Mouse (Mus musculus) layer of hippocampus, adult 9-10 months (tissue): Measurements from ENCODE around the gene Kcnn1.
"Not testable (repeated sequence)": the region's sequence is repeated elsewhere in the genome, so short reads cannot be mapped to it uniquely, and the experiment has no call there.

Experiments
- DNase-seq: peaks from one replicate; pipeline ENCODE4 v3.0.0; 2022; ENCODE audit warnings: low spot score

Gene Kcnn1

GRCm38 (mm10) chr8:70843214-70843773 is 19.8 kb downstream of the Kcnn1 start:
- DNase-seq, result no peak

- no peak for DNase-seq
Measured at GRCm38 (mm10) chr8:70842484-70842883, 20.6 kb downstream of the Kcnn1 start.

- DNase-seq, result peak; percentile 89
Measured at GRCm38 (mm10) chr8:70841147-70842072, 21.6 kb downstream of the Kcnn1 start.

DNA sequence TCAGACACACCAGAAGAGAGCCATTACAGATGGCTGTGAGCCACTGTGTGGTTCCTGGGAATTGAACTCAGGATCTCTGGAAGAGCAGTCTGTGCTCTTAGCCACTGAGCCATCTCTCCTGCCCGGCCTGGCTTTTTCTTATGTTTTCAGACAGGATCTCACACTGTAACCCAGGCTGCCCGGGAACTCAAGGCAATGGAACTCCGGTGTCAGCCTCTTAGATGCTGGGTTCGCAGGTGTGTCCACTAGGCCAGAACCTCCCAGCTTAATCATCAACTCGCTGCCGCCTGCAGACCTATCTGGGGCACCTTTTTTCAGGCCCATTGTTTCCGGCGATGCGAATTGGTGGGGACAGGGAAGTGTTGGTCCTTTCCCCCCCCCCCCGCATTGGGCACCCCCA is 22.5 kb downstream of the Kcnn1 start:
- no peak for DNase-seq

DNA sequence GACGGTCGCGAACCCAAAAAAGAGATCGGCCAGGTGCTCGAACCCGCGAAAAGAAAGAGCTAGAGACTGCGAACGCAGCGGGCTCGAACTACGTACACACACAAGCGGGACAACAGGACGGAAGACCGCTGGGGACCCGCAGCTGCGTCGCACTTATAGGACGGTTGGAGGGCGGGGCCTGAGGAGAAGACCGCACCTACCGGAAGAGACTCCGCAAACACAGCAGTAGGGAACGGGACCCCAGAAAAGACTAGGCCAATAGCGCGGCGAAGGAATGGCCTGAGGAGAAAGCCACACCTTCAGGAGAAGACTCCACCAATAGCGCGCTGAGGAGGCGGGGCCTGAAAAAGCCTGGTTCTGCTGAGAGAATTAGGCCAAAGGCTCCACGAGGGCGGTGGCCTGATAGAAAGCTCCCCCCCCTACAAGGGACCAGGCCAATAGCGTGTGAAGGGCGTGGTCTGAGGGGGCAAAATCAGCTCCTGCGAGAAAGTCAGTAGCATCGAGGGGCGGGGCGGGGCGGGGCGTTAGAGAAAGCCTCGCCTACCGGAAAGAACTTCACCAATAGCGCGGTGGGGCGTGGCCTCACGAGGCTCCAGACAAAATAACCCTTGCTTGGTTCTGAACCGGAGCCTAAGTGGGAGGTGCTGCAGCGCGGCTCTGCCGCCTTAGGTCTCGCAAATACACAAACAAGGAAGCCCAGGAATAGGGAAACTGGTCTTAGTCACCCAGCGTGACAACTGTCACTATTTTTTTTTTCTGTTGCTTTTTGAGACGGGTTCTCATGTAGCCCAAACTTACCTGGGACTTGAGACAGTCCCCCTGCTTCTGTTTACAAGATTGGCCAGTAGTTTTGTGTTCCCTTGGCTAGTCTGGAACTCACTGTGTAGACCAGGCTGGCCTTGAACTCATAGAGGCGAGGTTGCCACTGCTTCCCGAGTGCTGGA is 23.4 kb downstream of the Kcnn1 start, which contains the start of gene Arrdc2:
Arrdc2 (minus strand) TSS at position 313 of the 944 bp plus-strand sequence.
- peak; percentile 99 for DNase-seq

DNA sequence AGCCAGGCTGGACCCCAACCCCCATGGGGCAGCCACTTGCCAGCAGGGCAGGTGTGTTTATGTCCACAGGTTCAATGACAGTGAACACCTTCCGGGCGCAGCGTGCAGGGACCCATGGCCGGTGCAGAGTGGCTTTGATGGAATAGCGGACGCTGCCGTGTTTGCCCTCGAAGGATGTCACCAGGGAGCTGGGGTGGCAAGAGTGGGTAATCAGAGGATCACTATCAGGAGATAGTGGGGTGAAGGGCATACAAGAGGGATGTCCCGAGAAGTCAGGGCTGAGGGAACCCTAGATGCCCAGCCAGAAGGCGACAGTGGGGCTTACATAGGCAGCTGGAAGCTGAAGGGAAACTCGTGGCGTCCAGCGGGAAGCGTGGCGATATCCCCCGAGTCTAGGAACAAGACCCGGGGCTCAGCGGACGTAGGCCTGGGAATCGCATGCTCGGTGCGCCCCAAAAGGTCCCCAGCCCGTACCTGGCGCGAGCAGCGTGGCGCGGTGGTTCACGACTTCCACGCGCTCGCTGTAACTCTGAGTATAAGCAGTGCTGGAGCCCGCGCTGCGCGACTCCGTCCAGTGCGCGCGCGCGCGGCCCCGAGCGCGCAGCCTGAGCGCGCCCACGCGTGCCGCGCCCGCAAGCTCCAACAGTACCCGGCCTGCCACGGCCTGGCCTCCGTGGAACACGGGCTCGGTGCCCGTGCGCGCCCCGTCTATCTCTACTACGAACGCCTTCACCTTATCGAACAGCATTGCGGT is 24.2 kb downstream of the Kcnn1 start:
- DNase-seq, result no peak

GRCm38 (mm10) chr8:70836666-70837065 is 26.4 kb downstream of the Kcnn1 start:
- DNase-seq, result no peak

GRCm38 (mm10) chr8:70834071-70834470 is 29.0 kb downstream of the Kcnn1 start:
- DNase-seq, result no peak

DNA sequence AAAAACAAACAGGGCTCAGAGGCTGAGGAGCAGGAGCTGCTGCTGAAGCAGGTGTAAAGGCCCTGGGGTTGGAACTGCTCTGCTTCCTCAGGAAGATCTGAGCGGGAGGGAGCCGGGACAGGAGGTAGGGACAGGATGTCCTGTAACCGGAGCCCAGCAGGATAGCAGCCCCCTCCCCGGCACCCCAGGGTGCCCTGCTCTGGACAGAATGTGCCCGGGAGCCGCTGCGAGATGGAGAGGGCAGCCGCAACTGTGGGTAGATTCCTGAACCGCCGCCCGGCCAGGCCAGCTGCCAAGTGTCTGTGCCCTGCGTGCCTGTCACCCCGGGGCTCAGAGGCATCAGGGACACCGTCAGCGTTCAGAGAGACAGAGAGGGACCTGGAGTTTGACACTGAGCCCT is 29.5 kb downstream of the Kcnn1 start:
- DNase-seq, result no peak

DNA sequence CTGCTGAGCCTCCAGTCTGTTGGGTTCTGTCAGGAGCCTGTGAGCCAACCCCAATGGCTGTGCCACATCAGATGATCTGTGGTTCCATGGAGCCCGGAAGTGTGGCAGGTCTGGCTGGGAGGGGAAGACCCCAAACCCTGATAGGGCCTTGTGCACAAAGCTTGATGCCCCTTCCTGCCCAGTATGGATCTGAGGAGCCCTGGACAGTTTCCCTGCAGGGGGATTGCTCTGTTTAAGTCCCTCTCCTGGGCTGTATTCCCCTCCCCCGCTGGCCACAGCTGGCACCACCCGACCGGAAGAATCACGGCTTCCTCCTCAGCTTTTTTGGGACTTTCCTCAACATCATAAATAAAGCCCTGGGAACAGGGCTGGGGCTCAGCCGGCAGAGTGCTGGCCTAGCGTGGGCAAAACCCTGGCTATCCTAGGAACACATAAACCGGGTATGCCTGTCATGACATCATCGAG is 30.0 kb downstream of the Kcnn1 start:
- no peak for DNase-seq

DNA sequence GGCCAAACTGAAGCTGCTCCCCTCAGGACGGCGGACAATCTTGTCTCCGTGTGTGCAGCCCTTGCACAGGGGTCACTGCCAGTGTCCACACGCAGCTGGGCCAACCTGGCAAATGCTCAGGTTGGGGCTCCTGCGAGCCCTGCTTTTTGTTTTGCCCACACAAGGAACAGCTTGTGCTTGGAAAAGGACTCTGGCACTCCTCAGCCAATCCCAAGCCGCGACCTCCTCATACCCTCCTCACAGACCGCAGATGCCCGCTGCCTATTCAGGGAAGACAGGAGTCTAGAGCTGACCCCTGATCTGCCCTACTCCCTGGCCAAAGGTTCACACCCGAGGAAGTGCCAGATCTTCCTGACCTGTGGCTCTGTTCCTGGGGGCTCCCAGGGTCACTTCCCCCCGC is 30.7 kb downstream of the Kcnn1 start:
- no peak for DNase-seq

GRCm38 (mm10) chr8:70831517-70831916 is 31.5 kb downstream of the Kcnn1 start:
- no peak for DNase-seq

GRCm38 (mm10) chr8:70827796-70828195 is 35.3 kb downstream of the Kcnn1 start:
- no peak for DNase-seq

DNA sequence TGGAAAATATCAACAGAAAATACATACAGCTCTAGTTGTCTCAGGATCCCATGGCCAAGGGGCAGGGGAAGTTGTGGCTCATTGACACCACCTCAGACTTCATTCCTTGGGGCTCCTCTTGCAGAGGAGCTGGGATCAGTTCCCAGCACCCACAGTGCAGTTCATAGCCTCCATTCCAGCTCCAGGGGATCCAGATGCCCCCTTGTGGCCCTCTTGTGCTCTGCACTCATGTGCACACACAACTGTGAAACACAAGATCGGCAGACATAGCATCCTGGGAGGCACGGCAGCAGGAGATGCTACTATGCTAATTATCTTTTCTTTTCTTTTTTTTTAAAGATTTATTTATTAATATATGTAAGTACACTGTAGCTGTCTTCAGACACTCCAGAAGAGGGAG is 36.0 kb downstream of the Kcnn1 start:
- no peak for DNase-seq

GRCm38 (mm10) chr8:70825816-70826215 is 37.2 kb downstream of the Kcnn1 start:
- DNase-seq, result no peak

- DNase-seq, result no peak
Measured at GRCm38 (mm10) chr8:70823802-70824201, 39.3 kb downstream of the Kcnn1 start.

DNA sequence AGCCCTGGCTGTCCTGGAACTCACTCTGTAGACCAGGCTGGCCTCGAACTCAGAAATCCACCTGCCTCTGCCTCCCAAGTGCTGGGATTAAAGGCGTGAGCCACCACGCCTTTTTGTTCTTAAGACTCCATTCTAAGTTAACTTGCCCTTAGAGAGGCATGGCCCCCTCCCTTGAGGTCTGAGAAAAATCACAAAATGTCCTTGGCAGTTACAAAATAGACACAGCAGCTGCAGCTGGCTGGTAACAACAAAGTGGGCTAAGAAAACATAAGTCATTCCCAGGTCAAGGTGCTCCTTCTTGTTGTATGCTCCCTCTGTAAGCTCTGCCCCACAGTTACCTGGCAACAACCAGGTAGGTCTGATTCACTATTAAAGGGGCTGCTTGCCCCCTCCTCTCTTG is 40.5 kb downstream of the Kcnn1 start:
- DNase-seq, result not testable (repeated sequence)

DNA sequence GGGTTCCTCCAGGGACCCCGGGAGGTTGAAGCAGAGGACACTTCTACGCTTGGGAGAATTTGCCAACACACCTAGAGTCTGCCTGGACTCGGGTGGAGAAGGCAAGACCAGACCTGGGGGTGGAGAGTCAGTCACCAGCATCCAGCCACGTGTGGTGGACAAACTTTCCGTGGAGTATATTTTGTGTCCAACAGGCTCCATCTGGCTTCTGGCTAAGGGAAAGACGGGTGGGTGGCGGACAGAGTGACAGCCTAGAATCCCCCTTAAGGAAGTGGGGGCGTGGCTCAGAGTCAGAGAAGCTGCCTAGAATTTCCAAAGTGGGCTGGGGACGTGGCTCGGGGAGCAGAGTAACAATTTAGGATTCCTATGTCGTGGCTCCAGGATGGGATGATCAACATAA is 41.1 kb downstream of the Kcnn1 start:
- no peak for DNase-seq

- no peak for DNase-seq
Measured at GRCm38 (mm10) chr8:70821399-70821962, 41.6 kb downstream of the Kcnn1 start.

GRCm38 (mm10) chr8:70820101-70820935 is 42.7 kb downstream of the Kcnn1 start:
- no peak for DNase-seq
